Mouse (Mus musculus) adrenal gland, postnatal 10 days (tissue): Measurements from ENCODE around the gene Zdhhc25. TPM values are rescaled to one million over a fixed set of nuclear protein-coding genes. Genes with fewer than 3 reads are reported as not detected.

Source experiments
- DNase-seq: peaks from one replicate; pipeline ENCODE4 v3.0.0; 2021; ENCODE audit warnings: mixed read lengths
- total RNA-seq, 2 experiments: library from RNA; stranded (reverse); gene quantifications; 2 replicates each; pipeline ENCODE4 v1.2.3; 2021

Gene Zdhhc25
- total RNA-seq, 2 experiments from 2014 or later, result not detected

GRCm38 (mm10) chr15:88628801-88629356 is 28.8 kb downstream of the Zdhhc25 start:
- DNase-seq, result no peak

- no peak for DNase-seq
Measured at GRCm38 (mm10) chr15:88635205-88635604, 35.1 kb downstream of the Zdhhc25 start.

GRCm38 (mm10) chr15:88651019-88651418 is 50.9 kb downstream of the Zdhhc25 start:
- DNase-seq, result peak; percentile 75

Other genes starting within 250 kb of the Zdhhc25 start
- gene Brd1, start 133.9 kb downstream of the Zdhhc25 start, total RNA-seq, result 10 to 100 TPM; 46.4 to 46.9 TPM
- 10 to 100 TPM; 10.8 to 11.1 TPM for gene Zbed4, start 151.4 kb downstream of the Zdhhc25 start, total RNA-seq
- gene Alg12, start 219.0 kb downstream of the Zdhhc25 start, total RNA-seq, result 10 to 100 TPM; 10.4 to 10.7 TPM
- 10 to 100 TPM; 26.6 to 34.4 TPM for gene Creld2, start 219.3 kb downstream of the Zdhhc25 start, total RNA-seq